12 mouse cellular contexts compared by ENCODE assay signal in genomic region chr13:106876278-106876677, GRCm38 (mm10).
DNase-seq lines count a peak whose midpoint lies in the region; ATAC-seq and TF ChIP-seq lines count a peak whose summit lies in the region.
"Had no signal": no experiment of that assay in that cellular context is flagged by ENCODE, and none has a peak within 500 bp of the region (broad histone marks: within the 10 kb centered on the region; RNA-seq: fewer than 3 reads in every experiment).

No protein-coding gene starts in this region.

- no peak overlapping the region for H3K4me3 ChIP-seq in lung, adult 2 months (replicated peaks; ENCODE audit: extremely low read depth, low read depth, low read length)
- H3K4me3 ChIP-seq in bone marrow, adult 2 months (replicated peaks; ENCODE audit: control insufficient read depth, low read depth, low read length): no peak overlapping the region
- H3K4me3 ChIP-seq: liver, embryonic 15.5 days; neural tube, embryonic 15.5 days had no signal

- no peak for TF ChIP-seq POLR2A in lung, adult 2 months (IDR thresholded peaks at IDR 0.05; ENCODE audit: borderline replicate concordance, extremely low read depth, low read depth, low read length)
- no peak for TF ChIP-seq POLR2A in bone marrow, adult 2 months (IDR thresholded peaks at IDR 0.05; ENCODE audit: borderline replicate concordance, control insufficient read depth, low read depth, low read length)

- TF ChIP-seq CTCF in lung, adult 2 months (IDR thresholded peaks at IDR 0.05; ENCODE audit: insufficient read depth, low read length): peak; percentile 59
- TF ChIP-seq CTCF in bone marrow, adult 2 months (IDR thresholded peaks at IDR 0.05; ENCODE audit: control insufficient read depth, insufficient read depth, low read length): peak; percentile 67

- WGBS in lung, adult 2 months: 73% methylated on average over 1 of the region's 1 CpGs
- WGBS in bone marrow, adult 2 months: 71% methylated on average over 1 of the region's 1 CpGs

- peak; percentile 11 for DNase-seq in adrenal gland, adult 2 months
- no peak for DNase-seq in adrenal gland, adult 8-10 months
- no peak for DNase-seq in lung, adult 2 months
- no peak for DNase-seq in lung, adult 18-20 months
- no peak for DNase-seq in urinary bladder, adult 18-20 months (ENCODE audit: low spot score in 2 of 2)
- no peak for DNase-seq in kidney, adult 11 months
- DNase-seq: cerebellum, adult 11-12 months had no signal

- ATAC-seq in megakaryocyte, adult 5-6 weeks (ENCODE audit: poor library complexity, severe bottlenecking): peak; percentile 71
- ATAC-seq: intestine, embryonic 16.5 days had no signal

- H3K4me1 ChIP-seq in lung, adult 2 months (ENCODE audit: control insufficient read depth, insufficient read depth, low read length): no peaks in the 10 kb centered on the region
- H3K4me1 ChIP-seq in bone marrow, adult 2 months (ENCODE audit: control insufficient read depth, insufficient read depth, low read length): no peaks in the 10 kb centered on the region
- H3K4me1 ChIP-seq: liver, embryonic 15.5 days; neural tube, embryonic 15.5 days had no signal

- H3K27ac ChIP-seq in bone marrow, adult 2 months (ENCODE audit: control insufficient read depth, insufficient read depth, low read depth, low read length, poor library complexity): no peak overlapping the region
- H3K27ac ChIP-seq: liver, embryonic 15.5 days; neural tube, embryonic 15.5 days had no signal
